7 mouse cellular contexts compared by ENCODE assay signal in the genomic region with DNA sequence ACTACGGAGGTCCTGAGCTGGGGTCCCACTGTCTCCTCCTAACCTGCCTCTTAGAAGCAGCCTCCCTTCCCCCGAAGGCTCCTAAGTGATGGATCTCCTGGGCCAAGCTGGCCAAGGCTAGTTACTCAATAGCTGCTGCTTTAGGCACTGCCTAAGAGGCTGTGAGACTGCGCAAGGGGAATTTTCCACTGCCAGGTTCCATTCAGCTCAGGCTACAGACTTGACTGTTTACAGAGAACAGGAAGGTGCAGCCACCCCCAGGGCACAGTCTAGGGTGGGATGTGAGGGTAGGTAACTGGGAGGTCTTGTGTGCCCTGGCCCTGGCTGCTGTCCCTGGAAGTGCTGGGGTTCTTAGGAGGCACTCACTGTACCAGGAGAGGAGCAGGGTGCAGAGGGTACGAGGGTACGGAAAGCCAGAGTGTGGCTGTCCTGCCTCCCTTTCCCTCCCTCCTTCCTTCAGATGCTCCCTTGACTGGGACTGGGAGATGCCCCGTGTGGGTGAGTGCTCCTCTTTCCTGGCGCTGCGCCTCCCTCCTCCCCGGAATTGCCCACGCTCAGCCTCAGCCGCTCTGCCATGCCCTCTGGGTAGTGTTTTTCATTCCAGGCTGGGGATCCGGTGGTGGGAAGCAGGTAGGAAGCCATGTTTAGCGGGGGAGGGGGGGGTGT.
DNase-seq lines count a peak whose midpoint lies in the region; ATAC-seq lines count a peak whose summit lies in the region.

No protein-coding gene starts in this region.

- peak; percentile 25 for DNase-seq in urinary bladder, adult 2 months (ENCODE audit: low spot score)
- no peak for DNase-seq in urinary bladder, postnatal 10 days (ENCODE audit: low spot score)
- peak; percentile 47 for DNase-seq in embryonic facial prominence, embryonic 11.5 days (ENCODE audit: low spot score)
- DNase-seq in kidney, postnatal 36 days = peak; percentile 64 to 71
- DNase-seq in lung, postnatal 25 days (ENCODE audit: low spot score) = peak; percentile 59

- peak overlapping the region; percentile 31; the same call in 1 of the 2 replicates for H3K27ac ChIP-seq in embryonic facial prominence, embryonic 11.5 days (replicated peaks; ENCODE audit: low read depth, low read length)
- no peak overlapping the region for H3K27ac ChIP-seq in heart, embryonic 16.5 days (ENCODE audit: low read length)
- H3K27ac ChIP-seq in stomach, embryonic 15.5 days = no peak overlapping the region

- peak; percentile 72 for ATAC-seq in embryonic facial prominence, embryonic 11.5 days (replicated peaks; ENCODE audit: insufficient number of reproducible peaks, low FRiP score, low TSS enrichment, low read depth)
- ATAC-seq in heart, embryonic 16.5 days (replicated peaks; ENCODE audit: extremely low read depth, insufficient read depth, low FRiP score) = 0 out of 2 replicates have a peak, but pooled peaks have one; percentile 23
- peak; percentile 47; the same call in 1 of the 2 replicates for ATAC-seq in stomach, embryonic 15.5 days (ENCODE audit: insufficient read depth, low FRiP score, low read depth)

- 17% methylated on average over 9 of the region's 13 CpGs for WGBS in embryonic facial prominence, embryonic 11.5 days
- 19% methylated on average over 13 of the region's 13 CpGs for WGBS in heart, embryonic 16.5 days
- 18% methylated on average over 13 of the region's 13 CpGs for WGBS in stomach, embryonic 15.5 days

- peak overlapping the region; percentile 29 for H3K4me2 ChIP-seq in embryonic facial prominence, embryonic 11.5 days (ENCODE audit: low read depth, low read length)
- H3K4me2 ChIP-seq in heart, embryonic 16.5 days (ENCODE audit: low read depth, low read length) = peak overlapping the region; percentile 44
- peak overlapping the region; percentile 39 for H3K4me2 ChIP-seq in stomach, embryonic 15.5 days

- H3K36me3 ChIP-seq in embryonic facial prominence, embryonic 11.5 days (replicated peaks; ENCODE audit: control insufficient read depth, insufficient read depth, low read depth, low read length) = no peaks in the 10 kb centered on the region
- no peaks in the 10 kb centered on the region for H3K36me3 ChIP-seq in heart, embryonic 16.5 days (ENCODE audit: control insufficient read depth, insufficient read depth)
- H3K36me3 ChIP-seq in stomach, embryonic 15.5 days = no peaks in the 10 kb centered on the region

- peaks cover 4% of the 10 kb centered on the region for H3K4me1 ChIP-seq in embryonic facial prominence, embryonic 11.5 days (ENCODE audit: control insufficient read depth, insufficient read depth, low read length)
- H3K4me1 ChIP-seq in heart, embryonic 16.5 days (ENCODE audit: control insufficient read depth, insufficient read depth, low read length) = peaks cover 4% of the 10 kb centered on the region; the same call in 1 of the 2 replicates
- peaks cover 8% of the 10 kb centered on the region; the same call in 1 of the 2 replicates for H3K4me1 ChIP-seq in stomach, embryonic 15.5 days

- no peak overlapping the region for H3K4me3 ChIP-seq in embryonic facial prominence, embryonic 11.5 days (ENCODE audit: low read depth, low read length)
- no peak overlapping the region for H3K4me3 ChIP-seq in heart, embryonic 16.5 days (ENCODE audit: low read length)
- no peak overlapping the region for H3K4me3 ChIP-seq in stomach, embryonic 15.5 days (replicated peaks)

- H3K27me3 ChIP-seq in embryonic facial prominence, embryonic 11.5 days (ENCODE audit: control insufficient read depth, insufficient read depth, low read length) = no peaks in the 10 kb centered on the region
- H3K27me3 ChIP-seq in heart, embryonic 16.5 days (ENCODE audit: control insufficient read depth, insufficient read depth, low read length) = no peaks in the 10 kb centered on the region; the same call in 1 of the 2 replicates
- no peaks in the 10 kb centered on the region for H3K27me3 ChIP-seq in stomach, embryonic 15.5 days (replicated peaks)

- peak overlapping the region; percentile 23; the same call in 1 of the 2 replicates for H3K9ac ChIP-seq in embryonic facial prominence, embryonic 11.5 days (replicated peaks; ENCODE audit: low read length)
- no peak overlapping the region for H3K9ac ChIP-seq in heart, embryonic 16.5 days (ENCODE audit: low read length)
- no peak overlapping the region for H3K9ac ChIP-seq in stomach, embryonic 15.5 days

- no peaks in the 10 kb centered on the region for H3K9me3 ChIP-seq in embryonic facial prominence, embryonic 11.5 days (replicated peaks; ENCODE audit: control insufficient read depth, low read length)
- H3K9me3 ChIP-seq in heart, embryonic 16.5 days (replicated peaks; ENCODE audit: control insufficient read depth, low read length) = no peaks in the 10 kb centered on the region
- no peaks in the 10 kb centered on the region for H3K9me3 ChIP-seq in stomach, embryonic 15.5 days
